Mouse (Mus musculus) kidney, postnatal 0 days (tissue): Measurements from ENCODE around the gene Gm20388. TPM values are rescaled to one million over a fixed set of nuclear protein-coding genes. Genes with fewer than 3 reads are reported as not detected.
A peak's percentile ranks its signal among the peaks of the same experiment; 100 is the strongest.

Source experiments
- ATAC-seq: fragments of 200-750 bp; cut with Nextera tagmentation; replicated peaks from 2 replicates; pipeline ENCODE4 v1.8.0; 2017; ENCODE audit warnings: low read depth, moderate number of reproducible peaks, moderate TSS enrichment, moderate library complexity; ENCODE audit not compliant: low FRiP score
- DNase-seq: peaks from one replicate; pipeline ENCODE4 v3.0.0-alpha.2; 2016; ENCODE audit warnings: low spot score
- H3K27ac ChIP-seq: fragments of 300-500 bp; sonication (generic); 2 replicates; pipeline ENCODE4 v1.5.1; 2014; ENCODE audit warnings: mild to moderate bottlenecking
- H3K27me3 ChIP-seq: fragments of 300-500 bp; sonication (generic); 2 replicates; pipeline ENCODE4 v1.6.1; 2014; ENCODE audit warnings: low read length, mixed read lengths; ENCODE audit not compliant: insufficient read depth
- H3K36me3 ChIP-seq: fragments of 300-500 bp; sonication (generic); 2 replicates; pipeline ENCODE4 v1.6.1; 2014; ENCODE audit warnings: low read length, mixed read lengths; ENCODE audit not compliant: insufficient read depth
- H3K4me1 ChIP-seq: fragments of 300-500 bp; sonication (generic); replicated peaks from 2 replicates; pipeline ENCODE4 v1.6.1; 2014; ENCODE audit warnings: antibody characterized with exemption, low read length, mixed read lengths; ENCODE audit not compliant: insufficient read depth
- H3K4me2 ChIP-seq: fragments of 300-500 bp; sonication (generic); 2 replicates; pipeline ENCODE4 v1.6.1; 2014; ENCODE audit warnings: mild to moderate bottlenecking, low read length, moderate library complexity, mixed read lengths
- H3K4me3 ChIP-seq: fragments of 300-500 bp; sonication (generic); replicated peaks from 2 replicates; pipeline ENCODE4 v1.5.1; 2014; ENCODE audit warnings: low read depth, low read length
- H3K9ac ChIP-seq: fragments of 300-500 bp; sonication (generic); 2 replicates; pipeline ENCODE4 v1.6.1; 2014; ENCODE audit warnings: low read depth, low read length
- H3K9me3 ChIP-seq: fragments of 300-500 bp; sonication (generic); replicated peaks from 2 replicates; pipeline ENCODE4 v1.6.1; 2016; ENCODE audit warnings: low read length, inconsistent platforms, mixed read lengths
- CTCF ChIP-seq: IDR thresholded peaks from 2 replicates; pipeline ENCODE4 v1.5.1; 2016; ENCODE audit warnings: antibody characterized with exemption, low read depth, mild to moderate bottlenecking, moderate library complexity
- WGBS: fragments of 180-500 bp; shearing (Covaris S2); extraction: QIAGEN DNeasy Blood & Tissue Kit; methylation state at CpG from one replicate; pipeline ENCODE4 v1.1.7; 2014; 5-methylcytosine and 5-hydroxymethylcytosine counted together
- polyA plus RNA-seq: library from polyadenylated mRNA; unstranded; fragments of >200 nt; fragmentation: Nextera tagmentation; extraction: Ambion mirVana; gene quantifications from 2 replicates; pipeline ENCODE4 v1.2.1, GENCODE M21; 2015

The Gm20388 gene
- polyA plus RNA-seq, 1 experiment from 2014 or later: not detected

DNA sequence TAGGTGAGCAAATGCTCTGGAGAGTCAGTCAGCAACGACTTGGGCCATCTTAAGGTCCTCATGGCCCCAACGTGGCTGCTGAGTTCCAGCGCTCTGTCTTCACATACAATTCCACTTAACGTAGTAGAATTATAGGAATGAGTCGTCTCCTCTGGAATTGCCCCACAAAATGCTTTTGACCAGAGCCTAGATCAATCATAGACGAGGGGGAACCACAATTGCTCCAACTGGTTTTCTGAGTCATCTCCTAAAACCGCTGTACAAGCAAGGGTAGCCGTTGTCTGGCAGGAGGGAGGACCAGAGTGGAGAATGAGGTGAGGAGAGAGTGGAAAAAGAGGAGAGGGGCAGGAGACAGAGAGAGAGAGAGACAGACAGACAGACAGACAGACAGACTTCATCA, 105.3 kb downstream of the Gm20388 start:
- ATAC-seq (no peak), DNase-seq (no peak)
- Histone ChIP-seq H3K4me2 (no peak overlapping the region), H3K4me3 (no peak overlapping the region), H3K27me3 (no peaks in the 10 kb centered on the region), H3K4me1 (peaks cover 13% of the 10 kb centered on the region; the same call in 1 of the 2 replicates), H3K27ac (no peak overlapping the region), H3K9ac (no peak overlapping the region), H3K9me3 (no peaks in the 10 kb centered on the region), H3K36me3 (no peaks in the 10 kb centered on the region)
- no peak for TF ChIP-seq CTCF
- 91% methylated on average over 8 of the region's 8 CpGs for WGBS

DNA sequence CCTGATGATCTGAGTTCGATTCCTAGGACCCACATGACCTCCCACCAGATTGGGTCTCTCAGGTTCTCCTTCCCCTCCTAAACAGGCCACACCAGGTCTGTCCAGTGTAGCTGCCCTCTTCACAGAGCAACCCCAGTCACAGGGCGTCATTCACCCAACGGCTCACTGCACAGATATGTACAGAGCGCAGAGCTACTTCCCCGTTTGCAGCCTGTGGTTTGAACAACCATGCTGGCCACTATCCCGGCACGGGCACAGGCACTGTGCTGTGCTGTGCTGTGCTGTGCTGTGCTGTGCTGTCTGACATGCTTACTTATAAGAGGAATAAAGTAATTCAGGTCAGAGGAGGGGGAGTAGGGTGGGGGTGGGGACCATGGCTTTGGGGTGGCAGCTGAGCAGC, 105.8 kb downstream of the Gm20388 start:
- no peak for TF ChIP-seq CTCF
- DNase-seq (no peak), ATAC-seq (no peak)
- Histone ChIP-seq H3K27me3 (no peaks in the 10 kb centered on the region), H3K9ac (no peak overlapping the region), H3K27ac (no peak overlapping the region), H3K4me2 (no peak overlapping the region), H3K4me1 (peaks cover 13% of the 10 kb centered on the region; the same call in 1 of the 2 replicates), H3K4me3 (no peak overlapping the region), H3K9me3 (no peaks in the 10 kb centered on the region), H3K36me3 (no peaks in the 10 kb centered on the region)
- WGBS: 63% methylated on average over 7 of the region's 7 CpGs

DNA sequence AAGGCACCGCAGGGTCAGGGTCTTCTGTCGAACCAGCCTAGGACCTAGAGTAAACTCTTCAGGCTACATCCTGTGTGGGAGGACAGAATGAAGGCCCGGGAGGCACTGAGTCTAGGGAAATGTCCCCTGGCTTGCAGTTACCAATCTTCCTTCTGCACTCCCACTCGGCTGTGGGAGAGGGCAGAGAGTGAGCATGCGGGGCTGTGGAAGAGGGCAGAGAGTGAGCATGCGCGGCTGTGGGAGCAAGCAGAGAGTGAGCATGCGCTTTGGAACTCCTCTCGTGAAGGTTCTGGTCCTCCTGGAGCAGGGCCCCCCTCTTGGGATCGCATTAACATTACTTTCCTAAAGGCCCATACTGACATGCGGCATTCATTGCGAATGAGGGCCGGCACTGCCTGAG, 106.7 kb downstream of the Gm20388 start:
- Histone ChIP-seq H3K9me3 (no peaks in the 10 kb centered on the region), H3K4me1 (peaks cover 13% of the 10 kb centered on the region; the same call in 1 of the 2 replicates), H3K4me3 (no peak overlapping the region), H3K36me3 (no peaks in the 10 kb centered on the region), H3K4me2 (no peak overlapping the region), H3K27me3 (no peaks in the 10 kb centered on the region), H3K9ac (no peak overlapping the region), H3K27ac (no peak overlapping the region)
- WGBS: 66% methylated on average over 13 of the region's 13 CpGs
- ATAC-seq (no peak), DNase-seq (peak; percentile 25)
- no peak for TF ChIP-seq CTCF

DNA sequence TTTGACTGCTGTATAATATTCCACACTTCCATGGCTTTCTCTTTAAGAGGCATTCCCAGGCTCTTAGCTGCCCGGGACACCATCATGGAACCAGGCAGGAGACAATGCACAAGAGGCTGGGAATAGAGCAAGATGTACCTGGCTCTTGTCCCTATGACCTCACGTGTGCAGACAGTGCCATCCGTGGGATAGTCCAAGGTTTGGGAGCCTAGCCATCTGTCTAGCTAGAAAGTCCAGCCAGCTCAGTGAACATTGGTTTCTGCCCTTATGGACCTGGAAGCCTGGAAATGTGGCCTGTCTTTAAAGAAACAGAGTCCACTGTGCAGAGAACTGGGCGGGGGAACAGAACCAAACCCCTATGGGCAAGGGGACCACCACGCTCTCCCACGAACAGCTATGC, 107.1 kb downstream of the Gm20388 start:
- Histone ChIP-seq H3K36me3 (no peaks in the 10 kb centered on the region), H3K9ac (no peak overlapping the region), H3K4me2 (no peak overlapping the region), H3K27ac (no peak overlapping the region), H3K4me1 (peaks cover 13% of the 10 kb centered on the region; the same call in 1 of the 2 replicates), H3K27me3 (no peaks in the 10 kb centered on the region), H3K4me3 (no peak overlapping the region), H3K9me3 (no peaks in the 10 kb centered on the region)
- DNase-seq: no peak
- WGBS: 97% methylated on average over 6 of the region's 6 CpGs
- TF ChIP-seq CTCF: no peak
- no peak for ATAC-seq

DNA sequence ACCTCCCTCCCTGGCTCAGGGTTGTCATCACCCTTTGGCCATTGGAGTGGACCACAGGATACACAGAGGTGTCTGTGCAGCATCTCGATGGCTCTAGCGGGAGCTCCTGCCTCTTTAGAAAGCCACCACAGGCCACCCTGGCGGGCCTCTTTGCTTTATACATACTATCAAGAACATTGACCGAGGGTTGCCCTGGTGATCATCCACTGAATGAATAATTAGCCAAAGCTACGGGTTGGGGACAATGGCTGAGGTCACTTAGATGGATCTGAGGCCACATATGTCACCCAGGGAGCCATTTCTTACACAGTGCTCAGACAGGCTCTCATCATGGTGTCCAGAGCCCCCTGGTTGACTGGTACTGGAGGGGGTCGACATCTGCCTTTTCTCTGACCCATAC, 107.7 kb downstream of the Gm20388 start:
- WGBS: 91% methylated on average over 6 of the region's 6 CpGs
- Histone ChIP-seq H3K9me3 (no peaks in the 10 kb centered on the region), H3K4me2 (no peak overlapping the region), H3K9ac (no peak overlapping the region), H3K4me1 (peaks cover 13% of the 10 kb centered on the region; the same call in 1 of the 2 replicates), H3K4me3 (no peak overlapping the region), H3K36me3 (no peaks in the 10 kb centered on the region), H3K27ac (no peak overlapping the region), H3K27me3 (no peaks in the 10 kb centered on the region)
- DNase-seq (no peak), ATAC-seq (no peak)
- TF ChIP-seq CTCF: no peak

DNA sequence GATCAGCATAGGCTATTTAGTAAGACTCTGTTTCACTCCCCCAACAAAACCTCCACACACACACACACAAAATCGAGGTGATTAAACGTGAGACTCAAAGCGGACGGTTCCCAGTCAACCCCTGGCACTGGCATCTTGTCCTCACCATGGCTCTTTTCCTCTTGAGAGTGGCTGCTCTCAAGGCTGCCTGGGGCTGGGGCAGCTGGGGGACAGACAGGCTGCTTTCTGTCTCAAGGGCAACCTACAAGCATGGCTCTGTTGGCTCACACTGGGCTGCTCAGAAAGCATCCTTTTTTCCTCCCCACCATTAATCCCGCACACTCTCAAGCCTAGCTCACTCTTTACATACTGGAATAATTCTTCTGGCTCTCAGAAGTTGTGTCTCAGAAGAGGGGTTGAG, 108.7 kb downstream of the Gm20388 start:
- ATAC-seq (no peak), DNase-seq (no peak)
- Histone ChIP-seq H3K4me1 (peaks cover 7% of the 10 kb centered on the region; the same call in 1 of the 2 replicates), H3K4me2 (no peak overlapping the region), H3K9me3 (no peaks in the 10 kb centered on the region), H3K4me3 (no peak overlapping the region), H3K36me3 (no peaks in the 10 kb centered on the region), H3K27ac (no peak overlapping the region), H3K9ac (no peak overlapping the region), H3K27me3 (no peaks in the 10 kb centered on the region)
- TF ChIP-seq CTCF: no peak
- 83% methylated on average over 5 of the region's 5 CpGs for WGBS

DNA sequence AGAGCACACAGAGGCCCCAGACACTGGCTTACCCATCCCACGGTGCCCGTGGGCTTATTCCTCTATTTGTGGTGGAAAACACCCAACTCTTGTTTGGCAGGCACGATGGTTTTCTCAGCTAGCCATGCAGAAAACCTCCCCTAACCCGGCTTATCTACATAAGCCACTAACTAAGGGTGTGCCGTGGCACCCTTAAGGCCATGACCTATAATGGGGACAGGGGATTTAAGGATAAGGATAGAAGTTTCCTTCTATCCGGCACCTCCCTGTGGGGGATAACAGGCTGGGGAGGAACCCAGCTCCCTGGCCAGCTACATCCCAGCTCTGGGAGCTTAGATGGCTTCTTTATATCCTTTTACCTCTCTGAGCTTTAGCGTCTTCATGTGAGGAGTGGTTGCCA, 109.7 kb downstream of the Gm20388 start:
- ATAC-seq: no peak
- no peaks in the 10 kb centered on the region for H3K9me3 ChIP-seq
- no peak for DNase-seq
- no peak overlapping the region for H3K4me3 ChIP-seq
- WGBS: 64% methylated on average over 7 of the region's 7 CpGs
- H3K27me3 ChIP-seq: no peaks in the 10 kb centered on the region
- TF ChIP-seq CTCF: no peak
- no peak overlapping the region for H3K27ac ChIP-seq
- no peak overlapping the region for H3K9ac ChIP-seq
- H3K36me3 ChIP-seq: no peaks in the 10 kb centered on the region
- no peaks in the 10 kb centered on the region for H3K4me1 ChIP-seq
- no peak overlapping the region for H3K4me2 ChIP-seq
